Mouse (Mus musculus) midbrain, embryonic 15.5 days (tissue): ENCODE results near the gene Orai2. TPM values are rescaled to one million over a fixed set of nuclear protein-coding genes. Genes with fewer than 3 reads are reported as not detected.

ENCODE experiments used
- ATAC-seq: fragments of 200-750 bp; cut with Nextera tagmentation; replicated peaks from 2 replicates; pipeline ENCODE4 v1.8.0; 2017; ENCODE audit warnings: moderate TSS enrichment
- H3K27ac ChIP-seq: fragments of 300-500 bp; sonication (generic); 2 replicates; pipeline ENCODE4 v1.5.1; 2015; ENCODE audit warnings: mild to moderate bottlenecking, inconsistent platforms
- H3K27me3 ChIP-seq: fragments of 300-500 bp; sonication (generic); replicated peaks from 2 replicates; pipeline ENCODE4 v1.6.1; 2015; ENCODE audit warnings: inconsistent platforms
- H3K36me3 ChIP-seq: fragments of 300-500 bp; sonication (generic); replicated peaks from 2 replicates; pipeline ENCODE4 v1.6.1; 2015; ENCODE audit warnings: inconsistent platforms
- H3K4me1 ChIP-seq: fragments of 300-500 bp; sonication (generic); 2 replicates; pipeline ENCODE4 v1.6.1; 2015; ENCODE audit warnings: inconsistent platforms
- H3K4me2 ChIP-seq: fragments of 300-500 bp; sonication (generic); 2 replicates; pipeline ENCODE4 v1.6.1; 2015; ENCODE audit warnings: inconsistent platforms, mild to moderate bottlenecking, moderate library complexity
- H3K4me3 ChIP-seq: fragments of 300-500 bp; sonication (generic); 2 replicates; pipeline ENCODE4 v1.5.1; 2015; ENCODE audit warnings: mild to moderate bottlenecking, inconsistent platforms
- H3K9ac ChIP-seq: fragments of 300-500 bp; sonication (generic); 2 replicates; pipeline ENCODE4 v1.6.1; 2015; ENCODE audit warnings: mild to moderate bottlenecking, inconsistent platforms
- H3K9me3 ChIP-seq: fragments of 300-500 bp; sonication (generic); 2 replicates; pipeline ENCODE4 v1.6.1; 2016; ENCODE audit warnings: inconsistent platforms
- WGBS: fragments of 180-500 bp; shearing (Covaris S2); methylation state at CpG from one replicate; pipeline ENCODE4 v1.1.7; 2015; ENCODE audit warnings: mixed read lengths; 5-methylcytosine and 5-hydroxymethylcytosine counted together
- polyA plus RNA-seq: library from polyadenylated mRNA; unstranded; fragments of >200 nt; fragmentation: Nextera tagmentation; extraction: Ambion mirVana; gene quantifications from 2 replicates; pipeline ENCODE4 v1.2.1, GENCODE M21; 2015

Orai2 gene
- polyA plus RNA-seq, 1 experiment from 2014 or later: 52.0 TPM

- peaks cover 14% of the 10 kb centered on the region for H3K4me1 ChIP-seq
- peak; percentile 83 for ATAC-seq
- no peaks in the 10 kb centered on the region for H3K9me3 ChIP-seq
- H3K9ac ChIP-seq: peak within 1 kb of the TSS; percentile 76
- peak within 1 kb of the TSS; percentile 90 for H3K4me3 ChIP-seq
- H3K27ac ChIP-seq: peak within 1 kb of the TSS; percentile 86
- WGBS: under 1% methylated on average over 62 of the region's 62 CpGs
- no peaks in the 10 kb centered on the region for H3K27me3 ChIP-seq
- peak within 1 kb of the TSS; percentile 91 for H3K4me2 ChIP-seq
- peaks cover 26% of the 10 kb centered on the region for H3K36me3 ChIP-seq
Observed at GRCm38 (mm10) chr5:136198474-136199391, 28.2 kb upstream of the Orai2 start, which contains the start of gene Prkrip1. Prkrip1 (minus strand) TSS chr5:136198963.

- no peaks in the 10 kb centered on the region for H3K9me3 ChIP-seq
- no peaks in the 10 kb centered on the region for H3K4me1 ChIP-seq
- no peak overlapping the region for H3K9ac ChIP-seq
- 90% methylated on average over 7 of the region's 7 CpGs for WGBS
- no peak overlapping the region for H3K27ac ChIP-seq
- peaks cover 57% of the 10 kb centered on the region for H3K36me3 ChIP-seq
- no peaks in the 10 kb centered on the region for H3K27me3 ChIP-seq
- no peak for ATAC-seq
- no peak overlapping the region for H3K4me3 ChIP-seq
- H3K4me2 ChIP-seq: no peak overlapping the region
Observed at GRCm38 (mm10) chr5:136191870-136192269, 21.4 kb upstream of the Orai2 start.

GRCm38 (mm10) chr5:136186723-136187122 lies 16.2 kb upstream of the Orai2 start:
- ATAC-seq: no peak; the same call in 1 of the 2 replicates
- no peak overlapping the region for H3K27ac ChIP-seq
- no peak overlapping the region for H3K4me3 ChIP-seq
- no peak overlapping the region for H3K9ac ChIP-seq
- 0 out of 2 replicates have a peak, but pooled peaks cover 3% of the 10 kb centered on the region for H3K4me1 ChIP-seq
- 42% methylated on average over 4 of the region's 4 CpGs for WGBS
- H3K27me3 ChIP-seq: no peaks in the 10 kb centered on the region
- no peak overlapping the region for H3K4me2 ChIP-seq
- H3K9me3 ChIP-seq: no peaks in the 10 kb centered on the region
- H3K36me3 ChIP-seq: peaks cover 35% of the 10 kb centered on the region

GRCm38 (mm10) chr5:136183766-136184165 lies 13.3 kb upstream of the Orai2 start:
- WGBS: 89% methylated on average over 7 of the region's 7 CpGs
- H3K4me2 ChIP-seq: no peak overlapping the region
- no peak overlapping the region for H3K9ac ChIP-seq
- H3K27me3 ChIP-seq: no peaks in the 10 kb centered on the region
- H3K27ac ChIP-seq: no peak overlapping the region
- no peak overlapping the region for H3K4me3 ChIP-seq
- no peak for ATAC-seq
- H3K4me1 ChIP-seq: 0 out of 2 replicates have a peak, but pooled peaks cover 3% of the 10 kb centered on the region
- H3K9me3 ChIP-seq: no peaks in the 10 kb centered on the region
- H3K36me3 ChIP-seq: peaks cover 43% of the 10 kb centered on the region

- Histone ChIP-seq H3K9ac (no peak overlapping the region), H3K36me3 (peaks cover 40% of the 10 kb centered on the region), H3K27ac (no peak overlapping the region), H3K4me3 (no peak overlapping the region), H3K9me3 (no peaks in the 10 kb centered on the region), H3K27me3 (no peaks in the 10 kb centered on the region), H3K4me1 (0 out of 2 replicates have a peak, but pooled peaks cover 3% of the 10 kb centered on the region), H3K4me2 (no peak overlapping the region)
- 93% methylated on average over 4 of the region's 4 CpGs for WGBS
- ATAC-seq: no peak
Observed at GRCm38 (mm10) chr5:136182830-136183229, 12.3 kb upstream of the Orai2 start.

DNA sequence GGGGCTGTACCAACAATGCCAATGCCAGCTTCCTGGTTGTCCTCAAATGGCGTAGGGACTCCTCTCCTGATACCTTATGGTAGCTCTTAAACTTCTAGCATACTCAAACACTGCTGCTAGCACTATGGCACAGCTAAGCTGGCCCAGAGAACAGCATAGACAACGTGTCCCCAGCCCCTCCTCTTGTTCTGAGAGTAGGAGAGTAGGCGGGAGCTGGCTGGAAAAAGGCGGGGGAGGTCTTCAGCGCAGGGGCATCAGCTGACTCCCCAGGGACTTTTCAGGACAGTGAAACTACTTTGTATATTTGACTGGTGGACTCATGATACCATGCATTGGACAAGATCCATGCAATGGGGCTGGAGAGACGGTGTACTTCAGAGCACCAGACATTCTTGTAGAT lies 11.5 kb upstream of the Orai2 start:
- ATAC-seq: no peak
- Histone ChIP-seq H3K27me3 (no peaks in the 10 kb centered on the region), H3K27ac (no peak overlapping the region), H3K4me2 (no peak overlapping the region), H3K9me3 (no peaks in the 10 kb centered on the region), H3K4me3 (no peak overlapping the region), H3K36me3 (peaks cover 41% of the 10 kb centered on the region), H3K9ac (no peak overlapping the region), H3K4me1 (0 out of 2 replicates have a peak, but pooled peaks cover 3% of the 10 kb centered on the region)
- 91% methylated on average over 6 of the region's 6 CpGs for WGBS

DNA sequence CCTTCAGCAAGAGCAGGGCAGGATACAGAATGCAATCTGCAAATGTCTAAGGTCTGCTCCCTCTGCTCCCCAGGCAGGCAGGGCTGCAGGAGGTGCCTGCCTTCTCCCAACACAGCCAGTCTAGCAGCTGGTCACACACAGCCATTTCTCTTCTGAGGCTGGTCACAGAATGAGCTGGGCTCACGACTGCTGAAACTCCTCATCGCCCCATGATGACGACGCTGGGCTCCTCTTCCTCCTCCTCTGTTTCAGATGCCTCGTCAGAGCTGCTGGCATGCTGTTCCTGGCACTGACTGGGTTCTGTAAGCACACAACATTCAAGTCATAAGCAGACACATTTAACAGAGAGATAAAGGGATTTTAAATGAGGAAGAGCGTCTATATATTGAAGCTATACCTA lies 10.7 kb upstream of the Orai2 start:
- H3K4me2 ChIP-seq: no peak overlapping the region
- H3K4me3 ChIP-seq: no peak overlapping the region
- no peak for ATAC-seq
- H3K9ac ChIP-seq: no peak overlapping the region
- H3K9me3 ChIP-seq: no peaks in the 10 kb centered on the region
- H3K36me3 ChIP-seq: peaks cover 41% of the 10 kb centered on the region
- no peak overlapping the region for H3K27ac ChIP-seq
- no peaks in the 10 kb centered on the region for H3K4me1 ChIP-seq
- no peaks in the 10 kb centered on the region for H3K27me3 ChIP-seq
- 92% methylated on average over 6 of the region's 6 CpGs for WGBS

GRCm38 (mm10) chr5:136179594-136179993 lies 9.1 kb upstream of the Orai2 start:
- ATAC-seq: no peak
- Histone ChIP-seq H3K9me3 (no peaks in the 10 kb centered on the region), H3K4me2 (no peak overlapping the region), H3K27me3 (no peaks in the 10 kb centered on the region), H3K36me3 (peaks cover 36% of the 10 kb centered on the region), H3K27ac (no peak overlapping the region), H3K4me1 (no peaks in the 10 kb centered on the region), H3K9ac (no peak overlapping the region), H3K4me3 (no peak overlapping the region)
- WGBS: 85% methylated on average over 5 of the region's 5 CpGs

DNA sequence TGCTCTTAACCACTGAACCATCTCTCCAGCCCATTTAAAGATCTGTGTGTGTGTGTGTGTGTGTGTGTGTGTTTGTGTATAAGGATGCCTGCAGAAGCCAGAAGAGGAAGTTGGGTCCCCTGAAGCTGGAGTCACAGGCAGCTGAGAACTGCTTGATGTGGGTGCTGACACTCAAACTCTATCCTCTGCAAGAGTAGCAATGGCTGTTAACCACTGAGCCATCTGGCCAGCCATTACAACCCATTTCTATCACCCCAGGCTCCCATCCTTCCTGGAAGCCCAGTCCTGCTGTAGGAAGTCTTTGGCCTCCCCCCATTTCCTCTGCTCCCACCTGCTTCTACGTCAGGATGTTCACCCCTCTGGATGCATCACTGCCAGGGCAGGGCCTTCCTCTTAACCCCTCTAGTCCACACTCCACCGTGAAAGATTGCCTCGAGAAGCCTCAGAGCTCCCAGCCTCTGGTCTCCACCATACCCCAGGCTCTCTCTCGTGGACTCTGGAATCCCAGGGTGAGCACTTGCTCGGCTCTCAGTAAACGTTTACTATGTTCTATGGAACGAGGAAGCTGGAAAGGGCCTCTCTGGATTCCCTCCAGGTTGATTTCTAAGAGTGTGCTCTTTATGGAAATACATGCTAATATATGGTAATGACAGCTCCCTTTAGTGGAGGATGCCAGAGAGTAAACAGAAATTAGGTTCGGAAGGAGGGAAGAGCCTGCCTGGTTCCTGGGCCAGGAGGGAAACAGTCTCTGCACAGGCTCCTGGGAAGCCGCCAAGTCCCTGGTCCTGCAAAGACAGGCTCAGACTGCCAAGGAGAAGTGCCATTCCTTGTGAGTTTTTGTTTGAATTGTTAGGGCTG lies 3.3 kb upstream of the Orai2 start:
- H3K27me3 ChIP-seq: no peaks in the 10 kb centered on the region
- H3K4me1 ChIP-seq: peaks cover 28% of the 10 kb centered on the region
- H3K36me3 ChIP-seq: peaks cover 7% of the 10 kb centered on the region; the same call in 1 of the 2 replicates
- no peaks in the 10 kb centered on the region for H3K9me3 ChIP-seq
- WGBS: 32% methylated on average over 9 of the region's 9 CpGs
- H3K4me3 ChIP-seq: no peak overlapping the region
- no peak overlapping the region for H3K4me2 ChIP-seq
- H3K9ac ChIP-seq: no peak overlapping the region
- H3K27ac ChIP-seq: peak overlapping the region; percentile 54
- no peak for ATAC-seq

- ATAC-seq: no peak
- no peaks in the 10 kb centered on the region for H3K27me3 ChIP-seq
- H3K4me1 ChIP-seq: peaks cover 28% of the 10 kb centered on the region
- no peak overlapping the region for H3K4me2 ChIP-seq
- no peaks in the 10 kb centered on the region for H3K9me3 ChIP-seq
- WGBS: 83% methylated on average over 9 of the region's 9 CpGs
- no peak overlapping the region for H3K4me3 ChIP-seq
- no peak overlapping the region for H3K27ac ChIP-seq
- H3K9ac ChIP-seq: no peak overlapping the region
- H3K36me3 ChIP-seq: 0 out of 2 replicates have a peak, but pooled peaks cover 5% of the 10 kb centered on the region
Observed at GRCm38 (mm10) chr5:136172939-136173338, 2.4 kb upstream of the Orai2 start.

- Histone ChIP-seq H3K4me1 (peaks cover 28% of the 10 kb centered on the region), H3K4me3 (peak overlapping the region; percentile 64), H3K36me3 (0 out of 2 replicates have a peak, but pooled peaks cover 6% of the 10 kb centered on the region), H3K27ac (peak overlapping the region; percentile 85), H3K9me3 (no peaks in the 10 kb centered on the region), H3K27me3 (no peaks in the 10 kb centered on the region), H3K4me2 (peak overlapping the region; percentile 67), H3K9ac (peak overlapping the region; percentile 82)
- ATAC-seq: peak; percentile 5; the same call in 1 of the 2 replicates
- 40% methylated on average over 17 of the region's 17 CpGs for WGBS
Observed at GRCm38 (mm10) chr5:136171363-136172341, 1.1 kb upstream of the Orai2 start.
